Mouse (Mus musculus): ENCODE measurements around the gene Gtpbp8. TPM values are rescaled to one million over a fixed set of nuclear protein-coding genes. Genes with fewer than 3 reads are reported as not detected.

Gene Gtpbp8
- polyA plus RNA-seq, 1 experiment from 2014 or later: 30.5 TPM

GRCm38 (mm10) chr16:44767967-44768366, 21.8 kb upstream of the Gtpbp8 start:
- ATAC-seq (replicated peaks; ENCODE audit: low FRiP score, low TSS enrichment, low read depth): 0 out of 2 replicates have a peak, but pooled peaks have one; percentile 47
- Histone ChIP-seq H3K4me2 (ENCODE audit: low read length) (no peak overlapping the region), H3K4me1 (replicated peaks; ENCODE audit: control insufficient read depth, insufficient read depth, low read length) (no peaks in the 10 kb centered on the region), H3K27ac (ENCODE audit: low read depth) (no peak overlapping the region), H3K4me3 (ENCODE audit: low read depth, low read length) (no peak overlapping the region), H3K36me3 (ENCODE audit: control insufficient read depth, insufficient read depth, low read length) (no peaks in the 10 kb centered on the region), H3K9me3 (ENCODE audit: control insufficient read depth, low read length) (no peaks in the 10 kb centered on the region), H3K27me3 (replicated peaks; ENCODE audit: control insufficient read depth, insufficient read depth, low read length) (no peaks in the 10 kb centered on the region), H3K9ac (ENCODE audit: low read length) (no peak overlapping the region)
- DNase-seq (ENCODE audit: low spot score): no peak
- 43% methylated on average over 2 of the region's 2 CpGs for WGBS

DNA sequence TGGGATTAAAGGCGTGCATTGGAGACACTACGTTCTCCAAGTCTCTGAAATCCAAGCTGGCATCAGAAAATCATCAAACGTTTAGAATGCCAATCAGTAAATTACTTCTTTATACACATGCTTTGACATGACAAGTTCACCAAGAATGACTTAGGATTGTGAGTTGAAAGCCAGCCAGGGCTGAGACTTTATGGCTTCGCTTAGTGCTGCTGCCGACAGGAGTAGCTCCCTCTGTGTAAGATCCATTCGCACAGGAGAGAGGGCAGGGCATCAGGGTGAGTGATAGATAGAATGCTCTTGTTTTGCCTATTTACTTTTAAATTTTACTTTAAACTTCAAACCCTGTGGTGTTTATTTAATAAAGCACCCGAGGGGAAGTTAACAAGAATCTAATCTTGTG, 21.3 kb upstream of the Gtpbp8 start:
- Histone ChIP-seq H3K4me1 (replicated peaks; ENCODE audit: control insufficient read depth, insufficient read depth, low read length) (no peaks in the 10 kb centered on the region), H3K27ac (ENCODE audit: low read depth) (no peak overlapping the region), H3K4me2 (ENCODE audit: low read length) (no peak overlapping the region), H3K36me3 (ENCODE audit: control insufficient read depth, insufficient read depth, low read length) (no peaks in the 10 kb centered on the region), H3K9me3 (ENCODE audit: control insufficient read depth, low read length) (no peaks in the 10 kb centered on the region), H3K27me3 (replicated peaks; ENCODE audit: control insufficient read depth, insufficient read depth, low read length) (no peaks in the 10 kb centered on the region), H3K9ac (ENCODE audit: low read length) (no peak overlapping the region), H3K4me3 (ENCODE audit: low read depth, low read length) (no peak overlapping the region)
- WGBS: 86% methylated on average over 7 of the region's 7 CpGs
- ATAC-seq (replicated peaks; ENCODE audit: low FRiP score, low TSS enrichment, low read depth): no peak
- no peak for DNase-seq (ENCODE audit: low spot score)

GRCm38 (mm10) chr16:44766320-44766892, 20.2 kb upstream of the Gtpbp8 start:
- ATAC-seq (replicated peaks; ENCODE audit: low FRiP score, low TSS enrichment, low read depth) (no peak), DNase-seq (ENCODE audit: low spot score) (no peak)
- no peaks in the 10 kb centered on the region for H3K9me3 ChIP-seq (ENCODE audit: control insufficient read depth, low read length)
- H3K4me1 ChIP-seq (replicated peaks; ENCODE audit: control insufficient read depth, insufficient read depth, low read length): no peaks in the 10 kb centered on the region
- no peaks in the 10 kb centered on the region for H3K27me3 ChIP-seq (replicated peaks; ENCODE audit: control insufficient read depth, insufficient read depth, low read length)
- H3K9ac ChIP-seq (ENCODE audit: low read length): no peak overlapping the region
- H3K27ac ChIP-seq (ENCODE audit: low read depth): no peak overlapping the region
- H3K4me2 ChIP-seq (ENCODE audit: low read length): no peak overlapping the region
- H3K4me3 ChIP-seq (ENCODE audit: low read depth, low read length): no peak overlapping the region
- WGBS: 78% methylated on average over 9 of the region's 9 CpGs
- H3K36me3 ChIP-seq (ENCODE audit: control insufficient read depth, insufficient read depth, low read length): no peaks in the 10 kb centered on the region

DNA sequence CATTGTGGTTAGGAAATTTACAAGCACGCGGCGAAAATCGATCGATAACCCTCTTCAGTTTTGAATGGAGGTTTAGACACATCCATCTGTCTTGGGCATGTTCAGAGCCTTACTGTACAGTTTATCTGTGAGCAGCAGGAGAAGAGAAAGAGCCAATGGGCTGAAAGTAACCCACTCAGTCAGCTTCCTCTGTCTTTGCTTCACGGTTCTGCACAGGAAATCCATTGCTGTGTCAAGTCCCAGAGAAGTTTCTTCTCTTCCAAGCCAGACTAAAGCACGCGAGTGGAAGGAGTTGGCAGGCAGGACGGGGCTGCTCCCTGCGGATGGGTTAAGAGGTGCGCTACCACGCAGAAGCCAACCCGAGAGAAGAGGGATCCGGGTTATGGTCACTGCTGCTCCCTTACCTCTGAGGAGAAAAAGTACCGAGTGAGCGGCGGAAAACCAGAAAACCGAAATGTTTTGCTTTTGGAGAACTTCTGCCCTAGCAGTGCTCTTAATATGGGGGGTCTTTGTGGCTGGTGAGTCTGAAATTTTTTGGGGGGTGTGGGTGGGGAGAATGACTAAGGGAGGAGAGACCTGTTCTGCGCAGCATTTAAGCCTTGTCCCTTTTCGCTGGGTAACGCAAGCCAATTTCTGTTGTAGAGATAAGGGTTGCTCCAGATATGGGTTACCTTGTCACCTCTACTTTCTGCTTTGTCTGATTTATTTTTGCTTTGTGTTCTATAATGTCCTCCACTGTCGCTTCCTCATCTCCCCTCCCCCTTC, 19.6 kb upstream of the Gtpbp8 start, which contains the start of gene Cd200r1:
Gene Cd200r1, plus strand, starts transcription at position 182 of the 765 bp plus-strand sequence.
- no peak within 1 kb of the TSS for H3K27ac ChIP-seq (ENCODE audit: low read depth)
- H3K9me3 ChIP-seq (ENCODE audit: control insufficient read depth, low read length): no peaks in the 10 kb centered on the region
- H3K36me3 ChIP-seq (ENCODE audit: control insufficient read depth, insufficient read depth, low read length): no peaks in the 10 kb centered on the region
- no peak within 1 kb of the TSS for H3K9ac ChIP-seq (ENCODE audit: low read length)
- ATAC-seq (replicated peaks; ENCODE audit: low FRiP score, low TSS enrichment, low read depth): no peak
- no peak for DNase-seq (ENCODE audit: low spot score)
- H3K4me3 ChIP-seq (ENCODE audit: low read depth, low read length): no peak within 1 kb of the TSS
- no peaks in the 10 kb centered on the region for H3K4me1 ChIP-seq (replicated peaks; ENCODE audit: control insufficient read depth, insufficient read depth, low read length)
- no peak within 1 kb of the TSS for H3K4me2 ChIP-seq (ENCODE audit: low read length)
- 78% methylated on average over 22 of the region's 22 CpGs for WGBS
- H3K27me3 ChIP-seq (replicated peaks; ENCODE audit: control insufficient read depth, insufficient read depth, low read length): no peaks in the 10 kb centered on the region

DNA sequence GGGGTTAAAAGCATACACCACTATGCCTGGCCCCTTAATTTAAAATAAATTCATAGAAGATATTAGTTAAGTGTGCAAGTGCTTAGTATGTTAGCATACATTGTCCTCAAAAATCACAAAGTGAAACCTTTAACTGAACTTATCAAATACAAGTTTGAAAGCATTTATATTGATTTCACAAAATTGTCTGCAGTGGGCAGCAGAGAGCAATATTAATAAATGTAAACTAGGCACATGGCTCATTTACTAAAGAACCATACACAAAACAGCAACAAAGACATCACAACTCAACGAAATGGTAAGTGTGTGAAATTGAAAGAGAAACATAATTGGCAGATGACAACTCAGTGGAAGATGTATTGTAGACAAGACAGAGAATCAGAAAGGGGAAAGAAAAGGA, 15.6 kb upstream of the Gtpbp8 start:
- Histone ChIP-seq H3K36me3 (ENCODE audit: control insufficient read depth, insufficient read depth, low read length) (no peaks in the 10 kb centered on the region), H3K4me3 (ENCODE audit: low read depth, low read length) (no peak overlapping the region), H3K9ac (ENCODE audit: low read length) (no peak overlapping the region), H3K4me1 (replicated peaks; ENCODE audit: control insufficient read depth, insufficient read depth, low read length) (no peaks in the 10 kb centered on the region), H3K9me3 (ENCODE audit: control insufficient read depth, low read length) (no peaks in the 10 kb centered on the region), H3K27me3 (replicated peaks; ENCODE audit: control insufficient read depth, insufficient read depth, low read length) (no peaks in the 10 kb centered on the region), H3K4me2 (ENCODE audit: low read length) (no peak overlapping the region), H3K27ac (ENCODE audit: low read depth) (no peak overlapping the region)
- ATAC-seq (replicated peaks; ENCODE audit: low FRiP score, low TSS enrichment, low read depth) (no peak), DNase-seq (ENCODE audit: low spot score) (no peak)
- WGBS: 58% methylated on average over 1 of the region's 1 CpGs

DNA sequence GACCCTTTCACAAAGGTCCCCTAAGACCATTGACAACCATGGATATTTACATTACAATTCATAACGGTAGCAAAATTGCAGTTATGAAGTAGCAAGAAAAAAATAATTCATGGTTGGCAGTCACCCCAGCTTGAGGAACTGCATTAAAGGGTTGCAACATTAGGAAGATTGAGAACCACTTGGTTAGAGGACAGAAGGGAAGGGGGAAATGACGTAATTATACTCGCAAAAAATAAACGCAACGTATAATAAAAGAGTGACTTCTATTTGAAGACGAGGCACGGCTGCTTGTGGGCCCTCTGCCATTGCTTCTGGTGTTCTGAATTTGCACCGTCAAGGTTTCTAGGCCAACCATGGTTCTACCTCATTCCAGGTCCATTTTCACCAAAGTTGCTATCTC, 11.5 kb upstream of the Gtpbp8 start:
- no peaks in the 10 kb centered on the region for H3K27me3 ChIP-seq (replicated peaks; ENCODE audit: control insufficient read depth, insufficient read depth, low read length)
- H3K4me3 ChIP-seq (ENCODE audit: low read depth, low read length): no peak overlapping the region
- no peak overlapping the region for H3K4me2 ChIP-seq (ENCODE audit: low read length)
- DNase-seq (ENCODE audit: low spot score): no peak
- no peaks in the 10 kb centered on the region for H3K4me1 ChIP-seq (replicated peaks; ENCODE audit: control insufficient read depth, insufficient read depth, low read length)
- no peak for ATAC-seq (replicated peaks; ENCODE audit: low FRiP score, low TSS enrichment, low read depth)
- WGBS: 75% methylated on average over 8 of the region's 8 CpGs
- no peak overlapping the region for H3K9ac ChIP-seq (ENCODE audit: low read length)
- no peaks in the 10 kb centered on the region for H3K9me3 ChIP-seq (ENCODE audit: control insufficient read depth, low read length)
- H3K27ac ChIP-seq (ENCODE audit: low read depth): no peak overlapping the region
- H3K36me3 ChIP-seq (ENCODE audit: control insufficient read depth, insufficient read depth, low read length): no peaks in the 10 kb centered on the region

DNA sequence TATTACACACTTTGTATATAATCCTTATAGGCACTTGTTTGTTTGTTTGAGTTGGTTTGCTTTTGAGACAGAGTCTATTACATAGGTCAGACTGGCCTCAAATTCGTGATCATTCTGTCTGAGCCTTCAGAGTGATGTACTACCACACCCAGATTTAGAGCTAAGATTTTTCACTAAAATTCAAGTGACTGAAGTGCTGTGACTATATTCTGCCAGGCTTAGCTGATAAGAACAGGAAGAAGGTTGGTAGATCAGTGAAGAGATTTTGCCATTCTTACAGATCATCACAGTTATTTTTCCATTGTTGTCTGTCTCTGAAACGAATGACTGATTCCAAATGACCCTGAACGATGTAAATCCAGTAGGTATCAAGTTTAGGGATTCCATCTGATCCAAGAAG, 1.8 kb upstream of the Gtpbp8 start:
- H3K36me3 ChIP-seq (ENCODE audit: control insufficient read depth, insufficient read depth, low read length): no peaks in the 10 kb centered on the region
- no peak overlapping the region for H3K4me3 ChIP-seq (ENCODE audit: low read depth, low read length)
- no peak for DNase-seq (ENCODE audit: low spot score)
- 53% methylated on average over 3 of the region's 3 CpGs for WGBS
- H3K27ac ChIP-seq (ENCODE audit: low read depth): no peak overlapping the region
- H3K27me3 ChIP-seq (replicated peaks; ENCODE audit: control insufficient read depth, insufficient read depth, low read length): no peaks in the 10 kb centered on the region
- H3K4me2 ChIP-seq (ENCODE audit: low read length): no peak overlapping the region
- no peak overlapping the region for H3K9ac ChIP-seq (ENCODE audit: low read length)
- no peak for ATAC-seq (replicated peaks; ENCODE audit: low FRiP score, low TSS enrichment, low read depth)
- no peaks in the 10 kb centered on the region for H3K9me3 ChIP-seq (ENCODE audit: control insufficient read depth, low read length)
- H3K4me1 ChIP-seq (replicated peaks; ENCODE audit: control insufficient read depth, insufficient read depth, low read length): peaks cover 13% of the 10 kb centered on the region; the same call in 1 of the 2 replicates

GRCm38 (mm10) chr16:44745471-44745865, 695 bp downstream of the Gtpbp8 start:
- peak overlapping the region; percentile 96 for H3K27ac ChIP-seq (ENCODE audit: low read depth)
- H3K36me3 ChIP-seq (ENCODE audit: control insufficient read depth, insufficient read depth, low read length): peaks cover 21% of the 10 kb centered on the region; the same call in 1 of the 2 replicates
- ATAC-seq (replicated peaks; ENCODE audit: low FRiP score, low TSS enrichment, low read depth) (peak; percentile 9; the same call in 1 of the 2 replicates), DNase-seq (ENCODE audit: low spot score) (no peak)
- H3K9ac ChIP-seq (ENCODE audit: low read length): peak overlapping the region; percentile 91
- peak overlapping the region; percentile 88 for H3K4me2 ChIP-seq (ENCODE audit: low read length)
- peaks cover 13% of the 10 kb centered on the region; the same call in 1 of the 2 replicates for H3K4me1 ChIP-seq (replicated peaks; ENCODE audit: control insufficient read depth, insufficient read depth, low read length)
- no peaks in the 10 kb centered on the region for H3K9me3 ChIP-seq (ENCODE audit: control insufficient read depth, low read length)
- H3K4me3 ChIP-seq (ENCODE audit: low read depth, low read length): peak overlapping the region; percentile 90
- WGBS: 8% methylated on average over 14 of the region's 14 CpGs
- H3K27me3 ChIP-seq (replicated peaks; ENCODE audit: control insufficient read depth, insufficient read depth, low read length): no peaks in the 10 kb centered on the region
